Mouse (Mus musculus) heart, postnatal 0 days (tissue): ENCODE measurements around the gene Raver1. TPM values are rescaled to one million over a fixed set of nuclear protein-coding genes. Genes with fewer than 3 reads are reported as not detected.

Experiments
- ATAC-seq: fragments of 200-750 bp; cut with Nextera tagmentation; 2 replicates; pipeline ENCODE4 v1.8.0; 2017; ENCODE audit warnings: low read depth, moderate number of reproducible peaks, moderate library complexity; ENCODE audit not compliant: insufficient read depth
- DNase-seq: peaks from one replicate; pipeline ENCODE4 v3.0.0-alpha.2; 2016; ENCODE audit warnings: low spot score
- H3K27ac ChIP-seq: fragments of 300-500 bp; sonication (generic); 2 replicates; pipeline ENCODE4 v1.5.1; 2014; ENCODE audit warnings: low read depth, mild to moderate bottlenecking
- H3K27me3 ChIP-seq: fragments of 300-500 bp; sonication (generic); 2 replicates; pipeline ENCODE4 v1.6.1; 2014; ENCODE audit warnings: low read length, mixed read lengths; ENCODE audit not compliant: control insufficient read depth, insufficient read depth
- H3K36me3 ChIP-seq: fragments of 300-500 bp; sonication (generic); replicated peaks from 2 replicates; pipeline ENCODE4 v1.6.1; 2014; ENCODE audit warnings: low read length, mixed read lengths; ENCODE audit not compliant: control insufficient read depth, insufficient read depth
- H3K4me1 ChIP-seq: fragments of 300-500 bp; sonication (generic); 2 replicates; pipeline ENCODE4 v1.6.1; 2014; ENCODE audit warnings: antibody characterized with exemption; ENCODE audit not compliant: control insufficient read depth, insufficient read depth
- H3K4me2 ChIP-seq: fragments of 300-500 bp; sonication (generic); 2 replicates; pipeline ENCODE4 v1.6.1; 2014; ENCODE audit warnings: low read depth, mild to moderate bottlenecking, low read length, moderate library complexity
- H3K4me3 ChIP-seq: fragments of 300-500 bp; sonication (generic); 2 replicates; pipeline ENCODE4 v1.5.1; 2014; ENCODE audit warnings: low read depth, low read length
- H3K9ac ChIP-seq: fragments of 300-500 bp; sonication (generic); replicated peaks from 2 replicates; pipeline ENCODE4 v1.6.1; 2014; ENCODE audit warnings: low read depth, low read length, mixed read lengths
- H3K9me3 ChIP-seq: fragments of 300-500 bp; sonication (generic); replicated peaks from 2 replicates; pipeline ENCODE4 v1.6.1; 2016; ENCODE audit warnings: low read length; ENCODE audit not compliant: control insufficient read depth
- CTCF ChIP-seq: IDR thresholded peaks from 2 replicates; pipeline ENCODE4 v1.5.1; 2016; ENCODE audit warnings: antibody characterized with exemption, control low read depth, low read depth
- EP300 ChIP-seq: IDR thresholded peaks from 2 replicates; pipeline ENCODE4 v1.6.1; 2016; ENCODE audit warnings: antibody characterized with exemption, low read depth
- WGBS: fragments of 180-500 bp; shearing (Covaris S2); extraction: QIAGEN DNeasy Blood & Tissue Kit; methylation state at CpG from one replicate; pipeline ENCODE4 v1.1.7; 2014; 5-methylcytosine and 5-hydroxymethylcytosine counted together
- polyA plus RNA-seq: library from polyadenylated mRNA; unstranded; fragments of >200 nt; fragmentation: Nextera tagmentation; extraction: Ambion mirVana; gene quantifications from 2 replicates; pipeline ENCODE4 v1.2.1, GENCODE M21; 2015
- total RNA-seq: library from RNA; depleted of rRNA; stranded (reverse); fragments of >200 nt; gene quantifications from 2 replicates; pipeline ENCODE4 v1.2.3, GENCODE M21; 2014; ENCODE audit warnings: low replicate concordance

Raver1 gene
- total and polyA plus RNA-seq, 2 experiments from 2014 or later: 15.5 to 40.8 TPM

DNA sequence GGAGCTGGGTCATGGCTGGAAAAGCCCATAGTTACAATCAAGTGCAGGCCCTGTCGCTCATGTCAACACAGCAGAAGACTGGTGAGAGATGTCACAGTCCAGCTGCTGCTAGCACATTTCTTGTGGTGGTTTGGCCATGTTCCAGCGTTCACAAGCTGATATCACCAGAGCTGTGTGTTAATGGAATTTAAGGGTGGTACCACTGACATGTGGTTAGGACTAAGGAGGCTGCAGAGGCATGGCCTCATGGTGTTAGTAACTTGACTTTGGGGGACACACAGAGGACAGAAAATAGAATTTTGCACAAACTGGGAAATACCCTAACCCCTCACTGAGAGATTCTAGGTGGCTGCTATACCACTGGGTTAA is 34.4 kb upstream of the Raver1 start:
- TF ChIP-seq EP300 (no peak), CTCF (no peak)
- H3K36me3 ChIP-seq: peaks cover 46% of the 10 kb centered on the region
- 17% methylated on average over 2 of the region's 2 CpGs for WGBS
- no peak overlapping the region for H3K4me2 ChIP-seq
- no peaks in the 10 kb centered on the region for H3K27me3 ChIP-seq
- H3K9ac ChIP-seq: no peak overlapping the region
- peak overlapping the region; percentile 88 for H3K27ac ChIP-seq
- ATAC-seq: peak; percentile 83
- no peak overlapping the region for H3K4me3 ChIP-seq
- DNase-seq: peak; percentile 93
- no peaks in the 10 kb centered on the region for H3K9me3 ChIP-seq
- peaks cover 13% of the 10 kb centered on the region; the same call in 1 of the 2 replicates for H3K4me1 ChIP-seq

DNA sequence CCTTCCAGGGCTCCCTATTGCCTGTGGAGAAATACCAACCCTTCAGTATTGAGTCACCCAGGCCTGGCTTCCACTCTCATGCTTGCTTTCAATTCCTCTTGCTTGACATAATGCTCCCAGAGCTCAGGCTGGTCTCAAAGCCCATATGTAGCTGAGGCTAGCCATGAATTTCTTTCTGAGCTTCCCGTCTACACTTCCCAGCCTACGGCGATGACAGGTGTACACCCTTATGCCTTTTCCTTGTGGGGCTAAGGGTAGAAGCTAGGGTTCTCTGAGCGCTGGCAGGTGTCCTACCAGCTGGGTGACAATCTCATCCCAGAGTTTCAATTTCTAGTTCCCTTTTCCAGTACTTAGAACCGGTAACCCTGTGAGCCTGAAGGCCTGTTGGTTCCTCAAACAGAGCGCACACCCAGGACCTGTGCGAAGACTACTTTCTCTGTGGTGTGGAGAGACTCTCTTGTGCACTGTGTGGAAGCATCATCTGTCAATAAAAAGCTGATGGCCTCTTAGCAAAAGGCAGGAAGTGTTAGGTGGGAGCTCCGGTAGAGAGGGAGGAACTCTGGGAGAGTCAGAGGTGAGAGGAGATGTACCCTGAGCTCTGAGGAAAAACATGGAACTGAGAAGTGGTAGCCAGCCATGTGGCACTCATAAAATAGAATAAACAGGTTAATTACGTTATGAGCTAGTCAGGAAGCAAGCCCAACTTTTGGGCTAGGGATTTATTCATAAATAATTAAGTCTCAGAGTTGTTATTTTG is 33.9 kb upstream of the Raver1 start:
- Histone ChIP-seq H3K9ac (no peak overlapping the region; the same call in 1 of the 2 replicates), H3K27ac (peak overlapping the region; percentile 88), H3K27me3 (no peaks in the 10 kb centered on the region)

DNA sequence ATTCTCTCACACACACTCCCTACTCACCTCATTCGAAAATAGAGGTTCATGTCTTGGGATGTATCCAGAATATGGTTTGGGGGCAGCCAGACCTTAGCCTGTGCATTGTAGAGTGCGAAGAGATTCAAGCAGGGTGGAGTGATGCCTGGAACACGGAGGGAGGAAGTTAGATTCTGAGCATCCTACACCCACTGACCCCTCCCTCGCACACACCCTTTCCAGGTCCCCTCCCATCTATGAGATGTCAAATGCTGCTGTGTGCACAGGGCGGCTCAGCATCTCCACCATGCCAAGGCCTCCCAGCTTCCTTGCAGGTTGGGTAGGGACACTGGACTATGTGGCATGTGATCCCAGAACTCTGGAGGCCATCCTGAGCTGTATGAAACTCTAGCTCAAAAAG is 33.0 kb upstream of the Raver1 start:
- WGBS: 83% methylated on average over 5 of the region's 5 CpGs
- DNase-seq: no peak

More for the DNA sequence above, 33.9 kb upstream of the Raver1 start:
- WGBS: 68% methylated on average over 9 of the region's 9 CpGs
- H3K9me3 ChIP-seq: no peaks in the 10 kb centered on the region
- peaks cover 13% of the 10 kb centered on the region; the same call in 1 of the 2 replicates for H3K4me1 ChIP-seq
- DNase-seq (no peak), ATAC-seq (peak; percentile 13; the same call in 1 of the 2 replicates)
- no peak overlapping the region for H3K4me2 ChIP-seq
- no peak for TF ChIP-seq CTCF
- TF ChIP-seq EP300: no peak
- no peak overlapping the region for H3K4me3 ChIP-seq
- H3K36me3 ChIP-seq: peaks cover 51% of the 10 kb centered on the region

DNA sequence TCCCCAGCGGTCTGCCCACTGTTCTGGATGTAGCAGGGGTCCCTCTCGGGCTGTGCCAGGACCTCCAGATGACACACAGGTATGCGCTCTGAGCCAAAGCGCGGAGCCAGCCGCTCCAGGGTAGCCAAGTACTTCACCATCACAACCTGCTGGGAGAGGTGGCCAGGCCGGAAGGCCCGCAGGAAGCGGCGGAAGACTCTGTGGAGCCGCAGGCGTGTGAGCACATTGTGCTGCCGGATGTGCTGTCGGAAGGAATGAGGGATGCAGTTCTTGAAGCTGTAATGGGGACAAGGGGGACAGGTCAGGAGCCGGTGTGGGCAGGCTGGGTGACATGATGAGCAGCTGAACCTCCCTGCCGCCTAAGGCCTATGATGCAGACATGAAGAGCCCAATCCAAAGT is 29.7 kb upstream of the Raver1 start:
- DNase-seq (no peak), ATAC-seq (no peak)
- H3K4me2 ChIP-seq: no peak overlapping the region
- WGBS: 86% methylated on average over 16 of the region's 16 CpGs
- no peaks in the 10 kb centered on the region for H3K9me3 ChIP-seq
- H3K27me3 ChIP-seq: no peaks in the 10 kb centered on the region
- H3K36me3 ChIP-seq: peaks cover 50% of the 10 kb centered on the region
- TF ChIP-seq CTCF (no peak), EP300 (no peak)
- peaks cover 9% of the 10 kb centered on the region; the same call in 1 of the 2 replicates for H3K4me1 ChIP-seq
- H3K9ac ChIP-seq: no peak overlapping the region
- H3K4me3 ChIP-seq: no peak overlapping the region
- no peak overlapping the region for H3K27ac ChIP-seq

More for the DNA sequence above, 33.0 kb upstream of the Raver1 start:
- TF ChIP-seq EP300: no peak
- no peak for TF ChIP-seq CTCF
- Histone ChIP-seq H3K4me2 (no peak overlapping the region), H3K36me3 (peaks cover 60% of the 10 kb centered on the region), H3K27me3 (no peaks in the 10 kb centered on the region), H3K4me1 (peaks cover 13% of the 10 kb centered on the region; the same call in 1 of the 2 replicates), H3K27ac (no peak overlapping the region), H3K9ac (no peak overlapping the region), H3K4me3 (no peak overlapping the region), H3K9me3 (no peaks in the 10 kb centered on the region)
- no peak for ATAC-seq

DNA sequence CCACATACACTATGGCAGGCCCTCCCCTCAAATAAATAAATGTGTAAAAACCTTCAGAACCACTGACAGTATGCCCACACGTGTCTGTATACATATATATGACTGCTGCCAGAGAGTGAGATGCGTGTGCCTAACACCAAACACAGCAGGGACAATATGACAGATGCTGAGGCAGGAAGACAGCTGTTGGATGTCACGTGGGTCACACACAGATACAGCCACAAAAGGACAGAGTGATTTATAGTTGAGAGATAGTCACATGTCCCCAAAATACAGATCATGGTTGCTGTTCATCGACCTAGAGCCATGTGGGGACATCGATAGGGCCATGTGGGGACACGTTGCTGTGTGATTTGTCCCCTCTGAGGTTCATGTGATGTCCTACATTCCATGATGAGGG is 25.3 kb upstream of the Raver1 start:
- DNase-seq: no peak
- no peak for ATAC-seq
- H3K27me3 ChIP-seq: no peaks in the 10 kb centered on the region

DNA sequence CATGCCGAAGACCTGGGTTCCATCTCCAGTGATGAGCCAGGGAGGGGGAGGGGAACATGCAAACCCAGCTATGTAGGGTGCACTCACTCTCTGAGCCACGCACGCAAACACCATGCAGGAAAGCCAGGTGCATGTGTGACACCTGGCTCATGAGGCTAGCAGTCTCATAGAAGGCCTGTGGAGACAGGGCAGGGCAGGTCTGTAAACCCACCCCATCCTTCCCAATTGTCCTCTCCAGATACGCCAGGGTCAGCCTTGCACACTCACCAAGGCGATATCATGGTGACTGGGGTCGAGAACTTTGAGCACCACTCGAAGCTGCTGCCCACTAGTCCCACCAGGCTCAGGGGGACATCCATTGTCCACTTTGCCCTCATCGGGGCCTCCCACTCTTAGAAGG is 23.3 kb upstream of the Raver1 start:
- H3K9ac ChIP-seq: no peak overlapping the region
- no peak overlapping the region for H3K27ac ChIP-seq
- H3K4me1 ChIP-seq: no peaks in the 10 kb centered on the region
- H3K4me3 ChIP-seq: no peak overlapping the region
- no peaks in the 10 kb centered on the region for H3K27me3 ChIP-seq
- TF ChIP-seq CTCF (no peak), EP300 (no peak)
- no peaks in the 10 kb centered on the region for H3K9me3 ChIP-seq
- 88% methylated on average over 8 of the region's 8 CpGs for WGBS
- no peak for DNase-seq
- H3K4me2 ChIP-seq: no peak overlapping the region
- ATAC-seq: no peak
- peaks cover 10% of the 10 kb centered on the region for H3K36me3 ChIP-seq

More for the DNA sequence above, 25.3 kb upstream of the Raver1 start:
- H3K9me3 ChIP-seq: no peaks in the 10 kb centered on the region
- WGBS: 76% methylated on average over 6 of the region's 6 CpGs
- no peak overlapping the region for H3K27ac ChIP-seq
- no peaks in the 10 kb centered on the region for H3K4me1 ChIP-seq
- no peak overlapping the region for H3K4me2 ChIP-seq
- H3K36me3 ChIP-seq: peaks cover 26% of the 10 kb centered on the region
- no peak for TF ChIP-seq CTCF
- TF ChIP-seq EP300: no peak
- no peak overlapping the region for H3K4me3 ChIP-seq
- H3K9ac ChIP-seq: no peak overlapping the region
